ENCODE assay signal across 32 mouse cellular contexts in the genomic region with DNA sequence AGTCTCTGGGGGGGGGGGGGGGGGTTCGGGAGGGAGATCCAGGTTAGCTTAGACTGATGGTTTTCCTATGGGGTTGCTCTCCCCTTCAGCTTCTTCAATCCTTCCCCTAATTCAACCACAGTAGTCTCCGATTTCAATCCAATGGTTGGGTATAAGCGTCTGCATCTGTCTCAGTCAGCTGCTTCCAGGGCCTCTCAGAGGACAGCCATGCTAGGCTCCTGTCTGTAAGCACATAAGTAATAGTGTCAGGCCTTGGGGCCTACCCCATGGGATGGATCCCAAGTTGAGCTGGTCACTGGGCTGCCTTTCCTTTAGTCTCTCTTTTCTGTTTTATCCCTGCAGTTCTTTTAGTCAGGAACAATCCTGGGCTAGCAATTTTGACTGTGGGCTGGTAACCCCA.
"Had no signal": no experiment of that assay in that cellular context is flagged by ENCODE, and none has a peak within 500 bp of the region (broad histone marks: within the 10 kb centered on the region; RNA-seq: fewer than 3 reads in every experiment).

No protein-coding gene starts in this region.

- H3K4me1 ChIP-seq: limb, embryonic 10.5 days; limb, embryonic 12.5 days; limb, embryonic 15.5 days; liver, embryonic 12.5 days; liver, embryonic 13.5 days; liver, embryonic 15.5 days; lung, embryonic 15.5 days; megakaryocyte, embryonic 14.5 days; midbrain, embryonic 10.5 days; midbrain, embryonic 12.5 days; midbrain, embryonic 13.5 days; midbrain, embryonic 15.5 days; neural tube, embryonic 12.5 days; neural tube, embryonic 13.5 days had no signal

- H3K4me3 ChIP-seq: limb, embryonic 10.5 days; limb, embryonic 12.5 days; limb, embryonic 13.5 days; limb, embryonic 15.5 days; liver, embryonic 12.5 days; liver, embryonic 13.5 days; liver, embryonic 15.5 days; lung, embryonic 15.5 days; megakaryocyte, embryonic 14.5 days; midbrain, embryonic 10.5 days; midbrain, embryonic 12.5 days; midbrain, embryonic 13.5 days; midbrain, embryonic 15.5 days; neural tube, embryonic 12.5 days; neural tube, embryonic 13.5 days had no signal

- H3K9me3 ChIP-seq: limb, embryonic 10.5 days; limb, embryonic 12.5 days; limb, embryonic 13.5 days; limb, embryonic 15.5 days; liver, embryonic 12.5 days; liver, embryonic 13.5 days; liver, embryonic 15.5 days; lung, embryonic 15.5 days; midbrain, embryonic 10.5 days; midbrain, embryonic 12.5 days; midbrain, embryonic 13.5 days; midbrain, embryonic 15.5 days; neural tube, embryonic 12.5 days; neural tube, embryonic 13.5 days had no signal

- H3K36me3 ChIP-seq: limb, embryonic 10.5 days; limb, embryonic 12.5 days; limb, embryonic 13.5 days; limb, embryonic 15.5 days; liver, embryonic 12.5 days; liver, embryonic 13.5 days; liver, embryonic 15.5 days; lung, embryonic 15.5 days; midbrain, embryonic 10.5 days; midbrain, embryonic 12.5 days; midbrain, embryonic 13.5 days; midbrain, embryonic 15.5 days; neural tube, embryonic 12.5 days; neural tube, embryonic 13.5 days had no signal

- H3K27me3 ChIP-seq: limb, embryonic 12.5 days; limb, embryonic 13.5 days; limb, embryonic 15.5 days; liver, embryonic 12.5 days; liver, embryonic 13.5 days; liver, embryonic 15.5 days; lung, embryonic 15.5 days; megakaryocyte, embryonic 14.5 days; midbrain, embryonic 12.5 days; midbrain, embryonic 13.5 days; midbrain, embryonic 15.5 days; neural tube, embryonic 12.5 days; neural tube, embryonic 13.5 days had no signal

- H3K9ac ChIP-seq: limb, embryonic 12.5 days; limb, embryonic 13.5 days; limb, embryonic 15.5 days; liver, embryonic 12.5 days; liver, embryonic 13.5 days; liver, embryonic 14.5 days; liver, embryonic 15.5 days; liver, postnatal 0 days; lung, embryonic 14.5 days; lung, embryonic 15.5 days; midbrain, embryonic 12.5 days; midbrain, embryonic 13.5 days; midbrain, embryonic 15.5 days; neural tube, embryonic 12.5 days; neural tube, embryonic 13.5 days had no signal

- H3K27ac ChIP-seq: limb, embryonic 10.5 days; limb, embryonic 12.5 days; limb, embryonic 13.5 days; limb, embryonic 15.5 days; liver, embryonic 12.5 days; liver, embryonic 13.5 days; liver, embryonic 14.5 days; liver, embryonic 15.5 days; lung, embryonic 15.5 days; macrophage; midbrain, embryonic 10.5 days; midbrain, embryonic 12.5 days; midbrain, embryonic 13.5 days; midbrain, embryonic 15.5 days; neural tube, embryonic 12.5 days; neural tube, embryonic 13.5 days had no signal

- ATAC-seq: liver, embryonic 12.5 days; liver, postnatal 0 days; lung, postnatal 0 days; midbrain, embryonic 13.5 days; midbrain, embryonic 15.5 days; midbrain, embryonic 16.5 days had no signal

- H3K4me2 ChIP-seq: limb, embryonic 12.5 days; limb, embryonic 13.5 days; limb, embryonic 15.5 days; liver, embryonic 11.5 days; liver, embryonic 12.5 days; liver, embryonic 13.5 days; liver, embryonic 15.5 days; lung, embryonic 14.5 days; lung, embryonic 15.5 days; midbrain, embryonic 11.5 days; midbrain, embryonic 12.5 days; midbrain, embryonic 13.5 days; midbrain, embryonic 15.5 days; neural tube, embryonic 12.5 days; neural tube, embryonic 13.5 days had no signal

- DNase-seq: left cerebral cortex, postnatal 4 days; liver; liver, embryonic 13.5 days; liver, postnatal 0 days; lung, adult 18-20 months; lung, adult 2 months; lung, embryonic 14.5 days; lung, postnatal 10 days; lung, postnatal 14 days; lung, postnatal 36 days; lung, postnatal 4 days; midbrain, embryonic 14.5 days had no signal
